Mouse (Mus musculus): Measurements from ENCODE around the gene Tenm2.

The Tenm2 gene

DNA sequence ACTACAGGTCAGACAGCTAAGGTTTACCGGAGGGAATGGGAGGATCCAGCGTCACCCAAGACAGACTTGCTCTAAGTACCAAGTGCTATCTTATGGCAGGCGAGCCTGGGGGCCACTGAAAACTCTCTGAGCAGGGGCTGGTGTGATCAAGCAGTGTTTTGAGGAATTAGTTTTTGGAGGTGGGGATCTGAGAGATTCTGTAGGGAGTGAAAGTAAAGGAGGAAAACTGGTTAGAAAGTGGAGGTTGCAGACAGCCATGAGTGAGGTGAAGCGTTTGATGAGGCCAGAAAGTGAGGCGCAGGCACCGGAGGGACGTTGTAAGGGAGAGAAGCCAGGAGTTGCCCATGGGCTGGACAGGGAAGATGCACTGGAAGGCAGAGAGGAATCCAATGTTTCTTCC lies 1063.8 kb downstream of the Tenm2 start:
- DNase-seq: no peak

- DNase-seq: no peak
Measured at GRCm38 (mm10) chr11:36171221-36171620, 1064.5 kb downstream of the Tenm2 start.

- no peak for DNase-seq
Measured at GRCm38 (mm10) chr11:36169738-36170137, 1066.0 kb downstream of the Tenm2 start.

GRCm38 (mm10) chr11:36168921-36169537 lies 1066.7 kb downstream of the Tenm2 start:
- DNase-seq: no peak

DNA sequence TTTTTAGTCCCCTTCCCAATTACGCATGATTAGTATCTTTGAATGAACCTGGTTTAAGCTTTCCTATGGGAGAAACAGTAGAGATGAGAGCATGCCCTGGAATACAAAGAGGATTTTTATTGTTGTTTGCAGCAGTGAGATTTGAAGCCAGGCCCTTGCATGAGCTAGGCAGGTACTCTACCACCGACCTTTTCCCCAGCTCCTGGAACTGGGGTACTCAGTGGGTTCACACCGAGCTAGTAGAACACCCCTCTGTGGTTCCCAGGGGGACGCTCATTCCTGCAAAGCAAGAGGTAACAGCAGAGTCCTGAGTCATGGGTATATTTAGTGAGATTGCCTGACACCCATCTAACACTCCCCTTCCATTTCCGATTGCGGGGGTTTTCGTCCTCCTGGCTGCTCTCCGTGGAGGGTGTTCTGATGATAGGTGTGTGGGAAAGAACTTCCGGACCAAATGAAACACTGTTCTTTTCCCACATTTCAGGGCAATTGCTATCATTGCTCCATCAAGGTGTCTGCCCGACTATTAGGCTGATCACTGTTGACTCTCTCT lies 1067.9 kb downstream of the Tenm2 start:
- DNase-seq: no peak

GRCm38 (mm10) chr11:36163580-36163979 lies 1072.2 kb downstream of the Tenm2 start:
- DNase-seq: no peak

DNA sequence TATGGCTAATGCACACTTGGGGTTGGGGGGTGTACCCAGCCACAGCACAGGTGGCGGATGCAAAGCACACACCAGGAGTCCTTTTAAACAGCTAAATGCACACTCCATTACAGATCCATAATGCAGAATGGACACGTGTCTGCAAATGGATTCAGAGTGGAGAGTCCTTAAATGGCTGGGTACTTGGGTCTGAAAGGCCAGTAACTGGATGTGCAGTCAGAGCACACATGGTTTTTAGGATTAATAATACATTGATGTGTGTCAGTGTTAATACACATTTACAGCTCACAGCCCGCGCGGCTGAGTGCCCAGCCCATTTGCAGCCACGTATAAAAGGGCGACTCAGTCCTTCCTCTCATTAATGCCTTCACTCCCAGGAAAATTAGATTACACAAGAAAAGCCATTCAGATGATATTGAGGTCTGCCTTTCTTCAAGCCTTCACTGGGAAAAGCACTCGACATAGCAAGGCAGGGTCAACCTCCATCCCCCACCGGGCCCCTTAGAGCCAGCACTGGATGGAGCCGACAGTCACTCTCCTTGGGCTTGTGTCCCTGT lies 1073.9 kb downstream of the Tenm2 start:
- no peak for DNase-seq

DNA sequence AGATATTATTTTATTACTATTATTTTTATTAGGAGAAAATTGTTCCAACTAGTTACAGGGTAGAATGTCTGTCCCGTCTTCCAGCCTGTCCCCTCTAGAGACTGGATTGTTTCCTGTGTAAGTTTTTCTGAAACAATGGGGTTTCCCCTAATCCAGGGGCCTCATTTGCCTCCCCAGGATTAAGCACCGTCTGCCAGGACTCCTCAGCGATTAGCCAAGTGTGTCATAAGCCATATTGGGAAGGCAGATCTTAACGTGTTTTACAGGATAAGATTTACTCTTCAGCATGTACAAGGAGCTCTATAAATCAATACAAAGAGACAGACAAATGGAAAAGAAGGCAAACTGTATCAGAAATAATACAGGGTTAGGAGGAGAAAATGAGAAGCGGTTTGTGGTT lies 1082.3 kb downstream of the Tenm2 start:
- DNase-seq: no peak

DNA sequence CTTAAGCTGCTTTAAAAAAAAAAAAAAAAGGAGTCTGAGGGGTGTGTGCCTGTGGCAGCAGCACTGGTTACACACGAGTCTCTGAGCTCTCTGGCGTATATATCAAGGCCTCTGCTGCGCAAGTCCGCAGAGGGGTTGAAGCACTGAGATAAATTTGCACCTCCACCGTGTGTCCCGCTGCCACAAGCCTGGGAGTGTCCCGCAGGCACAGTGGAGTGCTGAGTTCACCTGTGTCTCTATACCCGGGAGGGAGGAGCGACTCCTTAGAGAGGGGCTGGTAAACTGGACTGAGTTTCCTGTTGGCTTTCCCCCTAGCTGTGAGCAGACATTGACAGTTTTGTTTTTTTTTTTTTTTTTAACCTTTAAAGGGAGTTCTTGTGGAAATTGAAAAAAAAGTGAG lies 1082.8 kb downstream of the Tenm2 start:
- DNase-seq: no peak

GRCm38 (mm10) chr11:36152226-36152625 lies 1083.5 kb downstream of the Tenm2 start:
- DNase-seq: no peak

DNA sequence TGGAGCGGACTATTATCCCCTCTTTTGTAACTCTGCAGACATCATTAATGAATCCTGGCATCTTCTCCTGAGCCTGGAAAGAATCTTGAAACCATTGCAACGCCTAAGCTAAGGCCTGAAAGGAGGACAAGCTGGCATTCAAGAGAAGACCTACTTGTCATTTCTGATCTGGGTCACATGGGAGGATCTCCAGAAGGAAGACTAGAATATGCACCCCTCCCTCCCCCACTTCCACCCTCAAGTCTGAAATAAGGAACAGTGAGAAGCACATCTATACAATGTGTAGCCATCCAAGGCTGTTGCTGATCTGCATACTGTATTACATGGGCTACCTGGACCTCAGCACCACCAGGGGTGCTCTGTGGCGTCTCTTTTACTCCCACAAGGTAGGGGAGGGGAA lies 1086.7 kb downstream of the Tenm2 start:
- no peak for DNase-seq

DNA sequence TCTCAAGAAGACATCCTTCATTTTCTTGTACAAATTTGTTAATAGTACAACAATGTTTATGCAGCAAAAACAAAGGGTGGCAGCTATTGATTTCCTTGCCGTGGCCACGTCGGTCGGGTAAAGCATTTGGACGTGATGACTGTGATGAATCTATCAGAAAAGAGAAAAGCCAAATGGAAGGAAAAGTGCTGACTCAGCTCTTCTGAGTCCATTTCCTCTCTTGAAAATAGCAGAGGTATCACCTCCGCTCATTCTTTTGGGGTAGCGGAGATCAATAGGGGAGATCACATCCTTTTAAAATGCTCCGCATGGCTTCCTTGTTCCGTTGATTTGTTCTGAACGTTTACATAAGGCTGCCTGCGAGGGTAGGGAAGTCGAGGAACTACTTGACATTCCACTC lies 1090.7 kb downstream of the Tenm2 start:
- DNase-seq: no peak

DNA sequence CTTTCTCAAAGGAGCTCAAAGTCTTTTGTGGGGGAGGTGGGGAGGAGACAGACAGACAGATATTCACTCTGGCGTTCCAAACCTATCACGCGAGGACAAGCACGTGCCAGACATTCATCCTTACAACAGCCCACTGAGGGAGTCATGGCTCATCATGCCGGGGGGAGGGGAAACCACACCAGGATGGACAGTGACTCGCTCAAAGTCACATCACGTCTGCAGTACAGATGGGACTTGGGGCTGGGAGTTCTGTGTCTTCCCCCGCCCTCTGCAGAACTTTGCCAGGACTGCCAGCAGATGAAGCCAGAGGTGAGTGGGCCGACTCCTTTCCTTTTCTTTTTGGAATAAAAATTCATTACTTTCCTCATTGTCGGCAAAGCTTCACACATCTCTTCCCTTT lies 1095.4 kb downstream of the Tenm2 start:
- DNase-seq: no peak

- no peak for DNase-seq
Measured at GRCm38 (mm10) chr11:36139521-36139920, 1096.2 kb downstream of the Tenm2 start.

- DNase-seq: peak; percentile 45
Measured at GRCm38 (mm10) chr11:36137840-36138239, 1097.9 kb downstream of the Tenm2 start.

DNA sequence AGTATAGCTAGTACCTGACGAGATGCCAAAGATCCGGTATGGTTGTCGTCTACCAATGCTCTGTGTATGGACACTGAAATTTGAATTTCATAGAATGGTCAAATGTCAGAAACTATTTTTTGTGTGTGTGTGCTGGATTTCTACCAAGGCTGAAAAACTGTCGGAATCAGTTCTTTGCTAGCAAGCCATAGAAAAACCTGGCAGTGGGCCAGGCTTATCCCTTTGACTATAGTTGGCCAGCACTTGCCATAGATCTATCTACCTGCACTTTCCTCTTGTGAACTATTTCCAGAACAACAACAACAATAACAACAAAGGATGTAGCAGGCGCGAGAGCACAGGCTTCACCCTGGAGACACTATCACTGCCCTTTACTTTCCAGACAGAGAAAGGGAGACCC lies 1098.5 kb downstream of the Tenm2 start:
- DNase-seq: peak; percentile 7

DNA sequence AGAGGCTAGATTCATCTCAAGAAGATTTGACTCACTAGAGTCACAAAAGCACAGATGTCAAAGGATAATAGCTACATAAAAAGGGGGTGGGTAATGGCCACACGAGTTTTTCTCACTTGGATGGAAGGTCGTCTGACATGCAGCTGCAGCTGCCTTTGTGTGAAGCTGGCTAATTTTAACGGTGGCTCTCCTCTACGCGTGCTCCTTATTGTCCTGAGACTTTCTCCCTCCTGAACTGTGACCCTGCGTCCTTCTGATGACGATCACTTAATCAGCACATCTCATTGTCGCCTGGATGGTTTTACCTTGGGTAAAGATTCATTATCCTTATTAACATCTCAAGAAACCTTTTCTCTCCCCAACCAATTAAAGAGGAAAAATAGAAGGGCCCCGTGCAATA lies 1101.1 kb downstream of the Tenm2 start:
- no peak for DNase-seq

- DNase-seq: no peak
Measured at GRCm38 (mm10) chr11:36123275-36123674, 1112.5 kb downstream of the Tenm2 start.

- DNase-seq: no peak
Measured at GRCm38 (mm10) chr11:36121410-36121929, 1114.3 kb downstream of the Tenm2 start.

- DNase-seq: no peak
Measured at GRCm38 (mm10) chr11:36120591-36121409, 1115.0 kb downstream of the Tenm2 start.

DNA sequence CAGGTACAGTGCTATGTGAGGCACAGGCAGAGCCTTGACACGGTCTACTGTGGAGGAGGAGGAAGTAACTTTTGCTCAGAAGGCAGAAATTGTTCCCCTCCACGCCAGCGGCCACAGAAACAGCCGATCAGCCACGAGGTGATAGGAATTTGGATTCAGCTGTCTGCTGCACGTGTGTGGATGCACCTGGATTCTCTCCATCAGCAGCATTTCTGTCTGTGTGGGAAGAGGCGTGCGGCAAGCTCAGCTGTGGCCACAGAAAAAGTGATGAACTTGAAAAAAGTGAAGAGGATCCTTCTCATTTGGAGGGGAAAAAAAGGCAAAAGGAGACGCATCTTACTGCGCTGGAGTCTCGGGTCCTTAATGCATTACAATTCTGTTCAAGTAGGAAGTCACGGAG lies 1122.4 kb downstream of the Tenm2 start:
- DNase-seq: no peak

DNA sequence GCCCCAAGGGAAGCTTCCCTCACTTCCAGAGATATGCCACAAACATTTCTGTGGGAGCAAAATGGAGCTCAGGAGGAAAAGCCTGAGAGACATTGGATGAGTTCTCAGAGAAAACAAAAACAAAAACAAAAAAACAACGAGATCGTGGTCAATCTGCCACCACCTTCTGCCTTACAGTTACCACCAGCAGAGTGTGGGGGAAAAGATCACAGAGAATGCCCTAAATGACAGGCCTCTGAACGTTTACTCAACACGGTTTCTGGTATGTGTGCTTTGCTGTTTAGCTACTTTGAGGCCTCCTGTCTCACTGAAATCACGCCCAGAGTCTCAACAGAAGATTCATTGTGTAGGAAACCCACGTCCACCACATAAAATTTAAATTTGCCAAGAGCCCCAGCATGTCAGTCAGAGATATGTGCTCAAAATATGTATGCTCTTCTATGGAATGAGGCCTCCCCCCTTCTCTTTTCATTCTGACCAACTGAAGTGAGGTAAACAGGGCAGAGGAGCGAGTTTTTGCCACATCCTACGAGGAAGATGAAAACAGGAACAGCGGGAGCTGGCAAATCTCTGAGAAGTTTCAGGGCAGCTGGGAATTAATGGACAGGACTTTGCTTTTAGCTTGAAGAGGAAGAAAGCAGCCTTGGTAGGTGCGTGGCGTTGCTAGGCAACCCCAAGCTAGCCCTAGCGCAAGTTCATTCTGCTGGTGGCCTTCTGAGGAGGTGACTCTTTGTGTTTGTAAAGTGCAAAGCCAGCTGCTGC lies 1126.6 kb downstream of the Tenm2 start:
- DNase-seq: peak; percentile 12

DNA sequence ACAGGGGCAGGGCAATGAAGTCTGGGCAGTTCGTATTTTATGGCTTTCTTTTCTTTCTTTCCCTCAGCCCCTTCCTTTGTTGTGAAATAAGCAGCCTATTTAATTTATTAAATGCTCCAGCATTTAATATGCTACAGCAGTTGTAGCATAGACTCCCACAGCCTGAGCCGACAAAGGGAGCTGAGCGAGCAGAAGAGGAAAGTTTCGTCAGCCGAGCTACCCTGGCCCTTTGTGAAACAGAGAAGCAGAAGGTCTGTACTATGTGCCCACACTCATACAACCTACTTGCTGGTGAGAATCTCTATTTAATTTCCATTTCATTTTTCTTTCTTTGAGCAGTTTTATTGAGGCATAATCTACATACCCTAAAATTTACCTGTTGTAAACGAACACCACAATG lies 1127.9 kb downstream of the Tenm2 start:
- no peak for DNase-seq
